Mouse (Mus musculus): Measurements from ENCODE around the gene Rpl10a. TPM values are rescaled to one million over a fixed set of nuclear protein-coding genes. Genes with fewer than 3 reads are reported as not detected.

The Rpl10a gene
- polyA plus RNA-seq, 1 experiment: 618 TPM

DNA sequence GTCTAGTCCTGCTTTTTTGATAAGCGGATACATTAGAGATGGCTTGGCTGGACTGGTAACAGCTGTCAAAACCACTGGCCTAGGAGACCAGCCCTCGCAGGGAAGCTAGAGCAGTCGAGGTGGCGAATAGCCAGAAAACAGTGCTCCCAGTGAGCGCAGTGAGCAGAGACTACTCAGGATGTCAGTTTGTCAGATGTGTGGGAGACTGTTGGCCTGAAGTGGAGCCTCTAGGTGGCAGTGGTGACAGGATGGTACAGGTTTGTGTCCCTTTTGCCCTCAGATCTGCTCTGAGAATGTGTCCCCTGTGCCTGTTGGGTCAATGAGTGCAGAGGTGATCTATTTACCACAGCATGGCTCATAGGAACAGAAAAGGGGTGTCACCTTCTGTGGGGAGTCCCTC is 40.3 kb upstream of the Rpl10a start:
- Histone ChIP-seq H3K27ac (ENCODE audit: insufficient read depth, low read depth, low read length) (no peak overlapping the region), H3K4me3 (ENCODE audit: insufficient read depth, low read length) (no peak overlapping the region), H3K4me1 (ENCODE audit: control insufficient read depth, insufficient read depth, low read length) (peaks cover 9% of the 10 kb centered on the region)
- TF ChIP-seq CTCF (IDR thresholded peaks at IDR 0.05; ENCODE audit: low read depth, low read length) (0 out of 2 replicates have a peak, but pooled peaks have one; percentile 1), POLR2A (IDR thresholded peaks at IDR 0.05; ENCODE audit: borderline replicate concordance, low read depth, low read length) (no peak)

DNA sequence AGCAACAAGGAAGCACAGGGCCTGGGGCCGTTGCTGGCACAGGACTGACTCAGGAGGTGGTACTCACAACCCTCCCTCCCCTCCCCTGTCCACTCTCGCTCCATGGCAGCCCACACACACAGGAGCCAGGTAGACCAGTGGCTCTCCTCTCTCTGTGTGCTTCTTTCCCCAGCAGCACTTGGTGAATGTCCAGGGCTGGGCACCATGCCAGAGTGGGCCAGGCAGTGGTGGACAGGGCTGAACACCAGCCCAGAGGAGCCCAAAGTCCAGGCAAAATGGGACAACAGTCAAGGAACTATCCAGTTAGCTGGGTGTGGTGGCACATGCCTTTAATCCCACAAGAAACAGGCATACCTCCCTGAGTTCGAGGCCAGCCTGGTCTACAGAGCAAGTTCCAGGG is 38.0 kb upstream of the Rpl10a start:
- TF ChIP-seq CTCF (IDR thresholded peaks at IDR 0.05; ENCODE audit: low read depth, low read length) (no peak), POLR2A (IDR thresholded peaks at IDR 0.05; ENCODE audit: borderline replicate concordance, low read depth, low read length) (no peak)

DNA sequence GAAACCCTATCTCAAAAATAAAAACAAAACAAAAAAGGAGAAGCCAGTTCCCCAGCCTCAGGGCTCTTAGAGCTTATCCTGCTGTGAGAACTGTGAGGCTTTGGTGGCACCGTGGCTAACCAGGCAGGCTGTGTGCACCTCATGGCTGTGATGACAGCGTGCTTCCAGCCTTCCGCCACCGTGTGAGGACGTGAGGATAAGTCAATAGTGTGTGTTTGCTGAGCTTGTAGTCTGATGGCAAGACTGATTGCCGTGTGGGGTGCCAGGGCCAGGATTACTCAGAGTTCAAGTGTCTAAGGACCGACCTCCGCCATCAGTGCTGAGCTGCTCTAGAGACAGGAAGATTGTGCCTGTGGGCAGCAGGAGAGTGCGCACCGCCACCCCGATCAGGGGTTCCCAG is 37.6 kb upstream of the Rpl10a start:
- TF ChIP-seq CTCF (IDR thresholded peaks at IDR 0.05; ENCODE audit: low read depth, low read length): no peak
- no peak for TF ChIP-seq POLR2A (IDR thresholded peaks at IDR 0.05; ENCODE audit: borderline replicate concordance, low read depth, low read length)
- H3K27ac ChIP-seq (ENCODE audit: insufficient read depth, low read depth, low read length): no peak overlapping the region
- H3K4me1 ChIP-seq (ENCODE audit: control insufficient read depth, insufficient read depth, low read length): peaks cover 21% of the 10 kb centered on the region
- H3K4me3 ChIP-seq (ENCODE audit: insufficient read depth, low read length): no peak overlapping the region

More for the DNA sequence above, 38.0 kb upstream of the Rpl10a start:
- Histone ChIP-seq H3K4me3 (ENCODE audit: insufficient read depth, low read length) (no peak overlapping the region), H3K4me1 (ENCODE audit: control insufficient read depth, insufficient read depth, low read length) (peaks cover 20% of the 10 kb centered on the region), H3K27ac (ENCODE audit: insufficient read depth, low read depth, low read length) (no peak overlapping the region)

DNA sequence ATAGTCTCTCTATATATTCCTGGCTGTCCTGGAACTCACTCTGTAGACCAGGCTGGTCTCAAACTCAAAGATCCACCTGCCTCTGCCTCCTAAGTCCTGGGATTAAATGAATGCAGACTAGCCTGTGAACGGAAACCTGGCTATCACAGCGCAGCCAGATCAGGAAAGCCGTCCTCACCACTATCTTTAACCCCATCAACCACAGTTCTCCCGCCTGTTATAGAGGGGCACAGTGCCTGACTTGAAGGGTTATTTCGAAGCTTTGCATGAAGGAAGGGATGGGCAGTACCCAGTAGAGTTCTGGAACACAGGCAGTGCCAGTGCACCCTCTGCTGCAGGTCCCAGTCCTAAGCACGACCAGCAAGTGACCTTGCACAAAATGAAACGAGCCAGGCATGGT is 36.9 kb upstream of the Rpl10a start:
- H3K4me3 ChIP-seq (ENCODE audit: insufficient read depth, low read length): no peak overlapping the region
- TF ChIP-seq POLR2A (IDR thresholded peaks at IDR 0.05; ENCODE audit: borderline replicate concordance, low read depth, low read length) (no peak), CTCF (IDR thresholded peaks at IDR 0.05; ENCODE audit: low read depth, low read length) (no peak)
- H3K4me1 ChIP-seq (ENCODE audit: control insufficient read depth, insufficient read depth, low read length): peaks cover 21% of the 10 kb centered on the region
- no peak overlapping the region for H3K27ac ChIP-seq (ENCODE audit: insufficient read depth, low read depth, low read length)

DNA sequence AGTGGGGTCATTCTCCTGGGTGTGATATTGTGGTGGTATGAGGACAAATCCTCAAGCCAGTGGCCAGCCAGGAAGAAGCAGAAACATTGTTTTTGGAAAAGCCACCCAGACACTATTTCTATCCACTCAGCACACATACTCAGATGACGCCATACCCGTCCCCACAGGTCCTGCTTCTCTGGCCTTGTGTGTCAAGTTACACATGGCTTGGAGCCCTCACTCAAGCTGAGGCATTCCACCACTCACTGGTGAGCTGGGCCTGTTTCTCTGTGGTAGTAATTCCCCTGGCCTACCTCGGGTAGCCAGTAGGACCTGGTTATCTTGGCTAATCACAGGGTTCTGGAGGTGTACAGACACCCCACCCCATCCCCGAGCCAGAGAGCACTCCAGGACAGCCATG is 34.6 kb upstream of the Rpl10a start:
- 0 out of 2 replicates have a peak overlapping the region, but pooled peaks have one; percentile 0 for H3K27ac ChIP-seq (ENCODE audit: insufficient read depth, low read depth, low read length)
- H3K4me1 ChIP-seq (ENCODE audit: control insufficient read depth, insufficient read depth, low read length): peaks cover 21% of the 10 kb centered on the region
- TF ChIP-seq POLR2A (IDR thresholded peaks at IDR 0.05; ENCODE audit: borderline replicate concordance, low read depth, low read length): no peak
- no peak for TF ChIP-seq CTCF (IDR thresholded peaks at IDR 0.05; ENCODE audit: low read depth, low read length)
- no peak overlapping the region for H3K4me3 ChIP-seq (ENCODE audit: insufficient read depth, low read length)

DNA sequence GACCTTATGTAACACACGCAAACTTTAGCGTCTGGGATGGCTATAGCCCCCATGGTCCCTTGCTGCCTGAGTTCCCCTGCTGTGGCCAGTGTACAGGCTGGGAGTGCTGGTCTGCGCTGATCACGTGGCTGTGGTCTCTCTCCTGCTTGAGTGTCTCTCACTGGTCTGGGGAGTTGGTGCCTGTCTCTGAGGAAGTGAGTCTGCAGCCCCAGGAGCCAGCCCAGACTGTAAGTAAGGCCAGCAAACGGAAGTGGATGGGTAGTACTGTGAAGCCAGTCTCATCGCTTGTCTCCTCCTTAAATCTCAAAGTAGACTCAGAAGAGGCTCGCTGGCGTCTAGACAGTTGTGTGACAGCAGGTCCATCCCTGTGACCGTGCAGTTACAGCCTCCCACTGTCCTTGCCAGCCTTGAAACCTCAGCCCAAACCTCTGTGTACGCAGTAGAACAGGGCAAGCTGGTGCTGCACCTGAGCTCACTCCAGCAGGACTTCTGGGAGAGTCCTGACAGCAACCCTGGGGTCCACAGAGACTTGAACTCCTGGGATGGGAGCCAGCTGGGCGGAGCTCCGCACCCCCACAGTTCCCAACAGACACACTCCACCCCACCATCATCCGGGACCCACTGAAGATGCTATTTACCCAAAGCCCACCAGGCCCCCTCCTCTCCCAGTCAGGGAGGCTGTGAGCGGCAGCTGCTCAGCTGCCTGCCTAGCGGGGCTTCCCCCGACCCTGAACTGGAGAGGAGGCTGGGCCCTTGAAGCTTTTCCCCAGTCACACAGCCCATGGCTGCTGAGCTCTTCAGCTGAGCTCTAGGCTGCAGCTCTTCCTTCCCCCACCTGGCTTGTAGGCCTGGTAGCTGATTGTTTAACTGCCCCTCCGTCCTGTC is 33.6 kb upstream of the Rpl10a start:
- peak overlapping the region; percentile 44 for H3K27ac ChIP-seq (ENCODE audit: insufficient read depth, low read depth, low read length)
- H3K4me1 ChIP-seq (ENCODE audit: control insufficient read depth, insufficient read depth, low read length): peaks cover 21% of the 10 kb centered on the region
- no peak for TF ChIP-seq CTCF (IDR thresholded peaks at IDR 0.05; ENCODE audit: low read depth, low read length)
- no peak for TF ChIP-seq POLR2A (IDR thresholded peaks at IDR 0.05; ENCODE audit: borderline replicate concordance, low read depth, low read length)
- no peak overlapping the region for H3K4me3 ChIP-seq (ENCODE audit: insufficient read depth, low read length)

DNA sequence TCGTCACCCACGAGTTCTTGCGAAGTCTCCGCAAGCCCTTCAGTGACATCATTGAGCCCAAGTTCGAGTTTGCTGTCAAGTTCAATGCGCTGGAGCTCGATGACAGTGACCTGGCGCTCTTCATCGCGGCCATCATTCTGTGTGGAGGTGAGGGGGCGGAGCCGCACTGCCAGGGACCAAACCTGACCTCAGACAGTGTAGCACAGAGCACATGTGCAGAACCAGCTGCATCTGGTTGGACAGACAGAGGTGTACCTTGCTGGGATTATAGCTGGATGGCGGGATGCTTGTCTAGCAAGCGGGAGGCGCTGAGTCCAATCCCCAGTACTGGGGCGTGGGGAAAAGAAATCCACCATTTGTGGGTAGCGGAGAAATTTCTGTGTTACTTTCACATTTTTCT is 29.4 kb upstream of the Rpl10a start:
- no peak overlapping the region for H3K27ac ChIP-seq (ENCODE audit: insufficient read depth, low read depth, low read length)
- H3K4me1 ChIP-seq (ENCODE audit: control insufficient read depth, insufficient read depth, low read length): peaks cover 12% of the 10 kb centered on the region
- TF ChIP-seq CTCF (IDR thresholded peaks at IDR 0.05; ENCODE audit: low read depth, low read length): no peak
- TF ChIP-seq POLR2A (IDR thresholded peaks at IDR 0.05; ENCODE audit: borderline replicate concordance, low read depth, low read length): no peak
- H3K4me3 ChIP-seq (ENCODE audit: insufficient read depth, low read length): no peak overlapping the region

DNA sequence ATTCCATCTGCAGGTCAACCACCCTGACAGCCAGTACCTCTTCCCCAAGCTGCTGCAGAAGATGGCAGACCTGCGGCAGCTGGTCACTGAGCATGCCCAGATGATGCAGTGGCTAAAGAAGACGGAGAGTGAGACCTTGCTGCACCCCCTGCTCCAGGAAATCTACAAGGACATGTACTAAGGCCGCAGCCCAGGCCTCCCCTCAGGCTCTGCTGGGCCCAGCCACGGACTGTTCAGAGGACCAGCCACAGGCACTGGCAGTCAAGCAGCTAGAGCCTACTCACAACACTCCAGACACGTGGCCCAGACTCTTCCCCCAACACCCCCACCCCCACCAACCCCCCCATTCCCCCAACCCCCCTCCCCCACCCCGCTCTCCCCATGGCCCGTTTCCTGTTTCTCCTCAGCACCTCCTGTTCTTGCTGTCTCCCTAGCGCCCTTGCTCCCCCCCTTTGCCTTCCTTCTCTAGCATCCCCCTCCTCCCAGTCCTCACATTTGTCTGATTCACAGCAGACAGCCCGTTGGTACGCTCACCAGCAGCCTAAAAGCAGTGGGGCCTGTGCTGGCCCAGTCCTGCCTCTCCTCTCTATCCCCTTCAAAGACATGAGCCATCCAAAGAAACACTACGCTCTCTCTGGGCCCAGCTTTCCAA is 28.5 kb upstream of the Rpl10a start:
- Histone ChIP-seq H3K4me1 (ENCODE audit: control insufficient read depth, insufficient read depth, low read length) (peaks cover 5% of the 10 kb centered on the region), H3K27ac (ENCODE audit: insufficient read depth, low read depth, low read length) (no peak overlapping the region), H3K4me3 (ENCODE audit: insufficient read depth, low read length) (no peak overlapping the region)
- TF ChIP-seq CTCF (IDR thresholded peaks at IDR 0.05; ENCODE audit: low read depth, low read length) (no peak), POLR2A (IDR thresholded peaks at IDR 0.05; ENCODE audit: borderline replicate concordance, low read depth, low read length) (no peak)

DNA sequence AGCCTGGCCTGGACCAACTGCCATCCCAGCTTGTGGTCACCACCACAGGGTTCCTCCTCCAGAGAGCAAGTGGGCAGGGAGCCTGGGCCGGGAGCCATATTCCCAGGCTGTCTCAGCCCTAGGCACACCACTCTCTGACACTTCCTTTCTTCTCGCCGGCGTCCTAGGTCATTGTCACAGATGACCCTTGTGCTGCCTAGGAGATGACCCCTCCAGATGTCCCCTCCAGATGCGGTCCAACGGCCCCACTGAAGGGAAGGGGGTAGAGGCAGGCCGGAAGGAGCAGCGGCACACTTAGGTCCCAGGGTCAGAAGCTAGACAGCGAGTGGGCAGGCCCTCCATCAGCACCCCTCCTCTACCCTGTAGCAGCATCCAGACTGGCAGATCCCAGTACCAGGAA is 27.9 kb upstream of the Rpl10a start:
- Histone ChIP-seq H3K4me3 (ENCODE audit: insufficient read depth, low read length) (no peak overlapping the region), H3K4me1 (ENCODE audit: control insufficient read depth, insufficient read depth, low read length) (peaks cover under 1% of the 10 kb centered on the region; the same call in 1 of the 2 replicates), H3K27ac (ENCODE audit: insufficient read depth, low read depth, low read length) (no peak overlapping the region)
- no peak for TF ChIP-seq CTCF (IDR thresholded peaks at IDR 0.05; ENCODE audit: low read depth, low read length)
- TF ChIP-seq POLR2A (IDR thresholded peaks at IDR 0.05; ENCODE audit: borderline replicate concordance, low read depth, low read length): no peak

DNA sequence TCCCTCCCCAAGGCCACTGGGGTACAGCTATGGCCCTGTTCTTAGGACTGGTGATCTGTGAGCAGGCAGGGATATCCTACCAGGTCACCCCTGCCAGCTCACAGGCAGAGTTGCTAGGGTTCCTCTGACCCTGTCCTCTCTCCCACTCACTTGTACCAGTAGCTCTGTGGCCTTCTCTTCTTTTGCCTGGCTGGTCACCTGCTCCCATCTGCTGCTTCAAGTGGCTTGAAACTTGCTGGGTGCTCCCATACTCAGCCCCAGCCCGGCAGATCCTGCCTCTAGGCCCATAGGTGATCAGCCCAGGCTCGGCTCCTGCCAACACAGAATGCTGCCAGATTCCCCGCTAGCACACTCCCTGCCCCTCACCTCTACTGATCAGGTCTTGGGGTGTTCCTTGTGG is 27.4 kb upstream of the Rpl10a start:
- Histone ChIP-seq H3K4me1 (ENCODE audit: control insufficient read depth, insufficient read depth, low read length) (no peaks in the 10 kb centered on the region), H3K4me3 (ENCODE audit: insufficient read depth, low read length) (no peak overlapping the region), H3K27ac (ENCODE audit: insufficient read depth, low read depth, low read length) (no peak overlapping the region)
- TF ChIP-seq CTCF (IDR thresholded peaks at IDR 0.05; ENCODE audit: low read depth, low read length) (no peak), POLR2A (IDR thresholded peaks at IDR 0.05; ENCODE audit: borderline replicate concordance, low read depth, low read length) (no peak)
